Comparison of ENCODE assay signal across 29 mouse cellular contexts in the genomic region with DNA sequence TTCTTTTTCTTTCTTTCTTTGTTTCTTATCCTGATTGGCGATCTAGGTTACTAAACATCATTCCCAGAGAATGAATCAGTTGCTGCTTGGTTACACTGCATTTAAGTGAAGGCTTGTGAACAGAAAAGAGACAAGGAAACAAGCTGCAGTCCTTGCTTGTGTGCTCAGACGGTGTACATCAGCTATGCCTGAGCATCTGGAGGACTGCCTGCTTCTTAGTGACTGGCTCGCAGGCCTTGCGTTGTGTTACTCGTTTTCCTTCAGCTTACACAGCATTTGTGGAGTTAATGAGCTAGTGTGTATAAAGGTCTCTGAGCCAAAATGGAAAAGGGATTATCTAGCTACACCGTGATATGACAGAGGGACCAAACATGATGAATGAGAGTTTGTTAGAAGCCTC. TPM values are rescaled to one million over a fixed set of nuclear protein-coding genes. Genes with fewer than 3 reads are reported as not detected.
DNase-seq lines count a peak whose midpoint lies in the region; ATAC-seq and TF ChIP-seq lines count a peak whose summit lies in the region.
"Had no signal": no experiment of that assay in that cellular context is flagged by ENCODE, and none has a peak within 500 bp of the region (broad histone marks: within the 10 kb centered on the region; RNA-seq: fewer than 3 reads in every experiment).

No protein-coding gene starts in this region.

- H3K27ac ChIP-seq in forebrain, embryonic 15.5 days (replicated peaks) = no peak overlapping the region
- 0 out of 2 replicates have a peak overlapping the region, but pooled peaks have one; percentile 46 for H3K27ac ChIP-seq in midbrain, embryonic 12.5 days (replicated peaks)
- no peak overlapping the region for H3K27ac ChIP-seq in thymus, adult 2 months (ENCODE audit: control insufficient read depth, insufficient read depth, low read length)
- H3K27ac ChIP-seq: hindbrain, embryonic 15.5 days; kidney, embryonic 15.5 days; limb, embryonic 15.5 days; liver, embryonic 14.5 days; neural tube, embryonic 12.5 days had no signal

- no peak for TF ChIP-seq CTCF in thymus, adult 2 months (IDR thresholded peaks at IDR 0.05; ENCODE audit: borderline replicate concordance, control insufficient read depth, extremely low read depth, insufficient read depth, low read length, poor library complexity)

- H3K9ac ChIP-seq in forebrain, embryonic 15.5 days (replicated peaks) = no peak overlapping the region
- H3K9ac ChIP-seq in midbrain, embryonic 12.5 days (replicated peaks) = no peak overlapping the region
- H3K9ac ChIP-seq: hindbrain, embryonic 15.5 days; kidney, embryonic 15.5 days; limb, embryonic 15.5 days; liver, embryonic 14.5 days; lung, embryonic 14.5 days; neural tube, embryonic 12.5 days had no signal

- no peaks in the 10 kb centered on the region for H3K36me3 ChIP-seq in forebrain, embryonic 15.5 days
- no peaks in the 10 kb centered on the region for H3K36me3 ChIP-seq in midbrain, embryonic 12.5 days
- no peaks in the 10 kb centered on the region for H3K36me3 ChIP-seq in thymus, adult 2 months (ENCODE audit: control insufficient read depth, insufficient read depth, low read length)
- H3K36me3 ChIP-seq: G1E; hindbrain, embryonic 15.5 days; kidney, embryonic 15.5 days; limb, embryonic 15.5 days; neural tube, embryonic 12.5 days had no signal

- peak; percentile 9 for DNase-seq in retina, postnatal 1 day
- DNase-seq in retina, embryonic 14.5 days (ENCODE audit: low spot score) = no peak
- DNase-seq in heart, postnatal 4 days = no peak
- DNase-seq in thymus, adult 2 months = no peak
- DNase-seq: B cell, adult 2 months; cerebellum, adult 8-10 months; cerebellum, postnatal 36 days; embryo, embryonic 11 days; kidney, adult 11 months; kidney, postnatal 4 days; left cerebral cortex, postnatal 4 days; lung, embryonic 14.5 days; right cerebral cortex, adult 18-20 months; thymus, adult 18-20 months; thymus, postnatal 4 days had no signal

- H3K4me1 ChIP-seq in forebrain, embryonic 15.5 days = peaks cover 8% of the 10 kb centered on the region; the same call in 1 of the 2 replicates
- peaks cover 6% of the 10 kb centered on the region for H3K4me1 ChIP-seq in midbrain, embryonic 12.5 days
- H3K4me1 ChIP-seq in thymus, adult 2 months (replicated peaks; ENCODE audit: control insufficient read depth, insufficient read depth, low read length) = no peaks in the 10 kb centered on the region
- H3K4me1 ChIP-seq: kidney, embryonic 15.5 days; limb, embryonic 15.5 days; neural tube, embryonic 12.5 days had no signal

- no peak for TF ChIP-seq POLR2A in thymus, adult 2 months (IDR thresholded peaks at IDR 0.05; ENCODE audit: control insufficient read depth, extremely low read depth, insufficient read depth, low read length, poor library complexity)

- peak; percentile 67; the same call in 1 of the 2 replicates for ATAC-seq in forebrain, embryonic 15.5 days (replicated peaks)
- peak; percentile 54 for ATAC-seq in midbrain, embryonic 12.5 days (ENCODE audit: low FRiP score, low read depth)
- ATAC-seq in inflammation-experienced regulatory T-cells, adult 6 months = no peak
- ATAC-seq: Patski had no signal

- H3K9me3 ChIP-seq in forebrain, embryonic 15.5 days = no peaks in the 10 kb centered on the region
- no peaks in the 10 kb centered on the region for H3K9me3 ChIP-seq in midbrain, embryonic 12.5 days
- H3K9me3 ChIP-seq: hindbrain, embryonic 15.5 days; kidney, embryonic 15.5 days; limb, embryonic 15.5 days; neural tube, embryonic 12.5 days had no signal

- H3K4me3 ChIP-seq in forebrain, embryonic 15.5 days = no peak overlapping the region
- no peak overlapping the region for H3K4me3 ChIP-seq in midbrain, embryonic 12.5 days
- no peak overlapping the region for H3K4me3 ChIP-seq in thymus, adult 2 months (ENCODE audit: control insufficient read depth, insufficient read depth, low read length)
- H3K4me3 ChIP-seq: hindbrain, embryonic 15.5 days; kidney, embryonic 15.5 days; limb, embryonic 15.5 days; neural tube, embryonic 12.5 days had no signal

- 13% methylated on average over 6 of the region's 6 CpGs for WGBS in forebrain, embryonic 15.5 days
- 33% methylated on average over 6 of the region's 6 CpGs for WGBS in midbrain, embryonic 12.5 days
- 92% methylated on average over 6 of the region's 6 CpGs for WGBS in thymus, adult 2 months

- no peak overlapping the region for H3K4me2 ChIP-seq in forebrain, embryonic 15.5 days (replicated peaks)
- H3K4me2 ChIP-seq in midbrain, embryonic 12.5 days (replicated peaks) = no peak overlapping the region
- H3K4me2 ChIP-seq: heart, embryonic 11.5 days; hindbrain, embryonic 15.5 days; kidney, embryonic 15.5 days; limb, embryonic 15.5 days; lung, embryonic 14.5 days; neural tube, embryonic 12.5 days had no signal

- no peaks in the 10 kb centered on the region for H3K27me3 ChIP-seq in forebrain, embryonic 15.5 days
- H3K27me3 ChIP-seq in midbrain, embryonic 12.5 days = no peaks in the 10 kb centered on the region
- no peaks in the 10 kb centered on the region for H3K27me3 ChIP-seq in thymus, adult 2 months (ENCODE audit: control insufficient read depth, insufficient read depth, low read length)
- H3K27me3 ChIP-seq: CH12.LX; hindbrain, embryonic 15.5 days; kidney, embryonic 15.5 days; limb, embryonic 15.5 days; neural tube, embryonic 12.5 days; Patski had no signal

RNA-seq across cellular contexts. Expression of a gene that starts 58.9 kb away (rescaled TPM):
- 16.1 and 17.1 TPM in 2 replicates for polyA plus RNA-seq in forebrain, embryonic 15.5 days (2015; fragmentation: Nextera tagmentation; extraction: Ambion mirVana)
- 32.1 and 38.8 TPM in 2 replicates for polyA plus RNA-seq in midbrain, embryonic 12.5 days (2016; fragmentation: Nextera tagmentation; extraction: Ambion mirVana)
- total RNA-seq in heart, postnatal 4 days (2021) = 1 to 10 TPM; 2.7 to 3.0 TPM
- polyA plus RNA-seq in inflammation-experienced regulatory T-cells, adult 6 months (2017; shearing (Covaris generic)) = not detected
- polyA plus RNA-seq in thymus, adult 2 months (2012; rRNA removed) = 0.11 and 0.38 TPM in 2 replicates
- total RNA-seq: granulocyte monocyte progenitor cell, adult 5-6 weeks; megakaryocyte, adult 5-6 weeks had no signal
- polyA plus RNA-seq: G1E had no signal

Comparison
In these comparisons a context has a peak if more than half of its experiments do, and no peak if none do; other contexts are left out.
1. RNA of a gene that starts 58.9 kb away (polyA plus RNA-seq): 32.1 to 38.8 TPM in midbrain, embryonic 12.5 days and 16.1 to 17.1 TPM in forebrain, embryonic 15.5 days; 0.11 to 0.38 TPM in thymus, adult 2 months and not detected in inflammation-experienced regulatory T-cells, adult 6 months; every median in the first group is over 10 times any median in the second.